Mouse (Mus musculus) heart, embryonic 11.5 days (tissue): Measurements from ENCODE around the gene Sox10. TPM values are rescaled to one million over a fixed set of nuclear protein-coding genes. Genes with fewer than 3 reads are reported as not detected.

ENCODE experiments used
- ATAC-seq: fragments of 200-750 bp; cut with Nextera tagmentation; replicated peaks from 2 replicates; pipeline ENCODE4 v1.8.0; 2017; ENCODE audit warnings: moderate library complexity; ENCODE audit not compliant: insufficient number of reproducible peaks, low FRiP score, low TSS enrichment
- H3K27ac ChIP-seq: fragments of 300-500 bp; sonication (generic); 2 replicates; pipeline ENCODE4 v1.5.1; 2014; ENCODE audit warnings: mild to moderate bottlenecking, low read depth, low read length
- H3K27me3 ChIP-seq: fragments of 300-500 bp; sonication (generic); 2 replicates; pipeline ENCODE4 v1.6.1; 2014; ENCODE audit warnings: mild to moderate bottlenecking, low read length, mixed read lengths; ENCODE audit not compliant: control insufficient read depth, insufficient read depth
- H3K36me3 ChIP-seq: fragments of 300-500 bp; sonication (generic); 2 replicates; pipeline ENCODE4 v1.6.1; 2014; ENCODE audit warnings: mild to moderate bottlenecking, low read length, moderate library complexity, mixed read lengths; ENCODE audit not compliant: control insufficient read depth, insufficient read depth
- H3K4me1 ChIP-seq: fragments of 300-500 bp; sonication (generic); 2 replicates; pipeline ENCODE4 v1.6.1; 2014; ENCODE audit warnings: low read length; ENCODE audit not compliant: control insufficient read depth, insufficient read depth
- H3K4me2 ChIP-seq: fragments of 300-500 bp; sonication (generic); 2 replicates; pipeline ENCODE4 v1.6.1; 2014; ENCODE audit warnings: mild to moderate bottlenecking, moderate library complexity
- H3K4me3 ChIP-seq: fragments of 300-500 bp; sonication (generic); 2 replicates; pipeline ENCODE4 v1.5.1; 2014; ENCODE audit warnings: low read depth, low read length
- H3K9ac ChIP-seq: fragments of 300-500 bp; sonication (generic); 2 replicates; pipeline ENCODE4 v1.6.1; 2014; ENCODE audit warnings: mild to moderate bottlenecking, low read depth, low read length, moderate library complexity
- H3K9me3 ChIP-seq: fragments of 300-500 bp; sonication (generic); replicated peaks from 2 replicates; pipeline ENCODE4 v1.6.1; 2016; ENCODE audit warnings: low read length; ENCODE audit not compliant: control insufficient read depth
- WGBS: fragments of 180-500 bp; shearing (Covaris S2); extraction: QIAGEN DNeasy Blood & Tissue Kit; methylation state at CpG from one replicate; pipeline ENCODE4 v1.1.7; 2014; ENCODE audit not compliant: insufficient replicate concordance; 5-methylcytosine and 5-hydroxymethylcytosine counted together
- polyA plus RNA-seq: library from polyadenylated mRNA; unstranded; fragments of >200 nt; fragmentation: Nextera tagmentation; extraction: Ambion mirVana; gene quantifications from 2 replicates; pipeline ENCODE4 v1.2.1, GENCODE M21; 2014

Gene Sox10
- polyA plus RNA-seq, 1 experiment from 2014 or later, result 1.1 TPM

DNA sequence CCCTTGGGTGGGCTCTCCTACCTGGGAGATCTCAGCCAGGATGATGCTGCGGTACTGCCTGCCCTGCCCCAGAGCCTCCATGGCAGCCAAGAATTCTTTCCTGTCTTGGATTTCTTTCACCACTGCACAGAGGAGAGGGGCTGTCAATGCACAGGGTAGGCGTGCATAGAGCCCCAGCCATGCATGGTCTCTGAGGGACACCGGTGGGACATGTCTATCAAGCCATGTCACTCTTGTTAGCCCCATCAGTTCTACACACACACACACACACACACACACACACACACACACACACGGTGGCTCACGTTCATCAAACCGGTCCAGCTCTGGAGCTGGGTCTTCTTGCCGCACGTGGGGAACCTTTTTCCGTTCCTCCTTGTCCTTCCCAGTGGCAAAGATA lies 29.7 kb downstream of the Sox10 start:
- Histone ChIP-seq H3K9me3 (no peaks in the 10 kb centered on the region), H3K4me1 (no peaks in the 10 kb centered on the region), H3K4me3 (no peak overlapping the region), H3K27ac (no peak overlapping the region), H3K4me2 (no peak overlapping the region), H3K36me3 (peaks cover 28% of the 10 kb centered on the region), H3K27me3 (no peaks in the 10 kb centered on the region), H3K9ac (no peak overlapping the region)
- ATAC-seq, result no peak
- 85% methylated on average over 9 of the region's 9 CpGs for WGBS

DNA sequence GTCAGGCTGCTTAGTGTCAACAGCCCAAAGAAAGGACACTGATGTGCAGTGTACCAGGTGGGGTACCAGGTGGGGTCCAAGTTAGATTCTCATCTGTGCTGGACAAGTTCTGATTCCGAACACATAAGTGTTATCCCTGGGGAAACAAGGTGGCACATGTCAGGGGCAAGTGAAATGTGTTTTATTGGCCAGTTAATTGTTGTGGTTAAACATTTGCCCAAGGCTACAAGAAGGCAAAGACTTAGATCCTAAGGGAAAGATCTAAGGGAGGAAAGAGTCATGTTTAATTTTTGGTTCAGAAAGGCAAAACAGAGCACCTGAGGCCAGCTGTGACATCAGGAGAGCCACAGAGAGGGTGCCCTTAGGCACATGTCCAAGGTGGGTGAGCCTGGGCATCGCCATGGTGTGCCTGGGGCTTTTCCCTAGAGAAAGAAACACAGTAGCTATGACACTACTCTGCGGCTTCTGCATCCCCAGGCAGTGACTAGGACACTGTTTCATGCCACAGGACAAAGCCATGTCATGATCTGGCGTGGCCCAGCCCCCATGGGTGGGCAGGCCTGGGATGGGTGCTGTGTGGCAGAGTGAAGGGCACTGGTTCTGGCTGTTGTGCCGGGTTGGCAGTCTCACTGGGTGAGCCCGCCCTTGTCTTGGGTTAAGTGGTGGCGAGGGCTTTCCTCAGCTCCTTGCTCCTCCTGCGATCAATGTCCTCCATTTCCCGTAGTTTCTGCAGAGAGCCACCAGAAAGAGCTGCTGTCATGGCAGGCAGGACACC lies 30.4 kb downstream of the Sox10 start:
- Histone ChIP-seq H3K4me1 (no peaks in the 10 kb centered on the region), H3K4me2 (no peak overlapping the region), H3K36me3 (peaks cover 34% of the 10 kb centered on the region), H3K4me3 (no peak overlapping the region), H3K9me3 (no peaks in the 10 kb centered on the region), H3K9ac (no peak overlapping the region), H3K27ac (no peak overlapping the region), H3K27me3 (no peaks in the 10 kb centered on the region)
- no peak for ATAC-seq
- 79% methylated on average over 9 of the region's 9 CpGs for WGBS

DNA sequence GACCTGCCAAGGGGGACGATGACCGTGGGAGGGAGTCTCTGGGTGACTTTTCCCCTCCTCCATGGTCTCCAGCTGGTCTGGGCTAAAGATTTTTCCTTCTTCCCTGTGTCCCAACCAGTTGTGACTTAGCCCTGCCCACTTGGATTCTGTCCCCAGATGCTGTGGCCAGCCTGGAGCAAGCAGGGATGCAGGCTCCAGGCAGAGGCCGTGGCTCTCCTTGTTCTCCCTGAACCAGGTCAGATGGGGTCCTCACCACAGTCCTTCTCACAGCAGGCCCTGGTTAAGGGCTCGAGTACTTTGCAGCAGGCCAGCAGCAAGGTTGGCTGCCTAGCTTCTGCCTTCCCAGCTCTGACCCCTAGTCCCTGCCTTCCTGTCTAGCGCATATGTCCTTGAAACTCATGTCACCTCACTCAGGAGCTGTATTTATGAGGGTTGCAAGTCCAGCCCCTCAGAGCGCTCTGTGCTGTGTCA lies 31.8 kb downstream of the Sox10 start:
- Histone ChIP-seq H3K27ac (no peak overlapping the region), H3K4me3 (no peak overlapping the region), H3K9me3 (no peaks in the 10 kb centered on the region), H3K27me3 (no peaks in the 10 kb centered on the region), H3K4me1 (no peaks in the 10 kb centered on the region), H3K9ac (no peak overlapping the region), H3K4me2 (no peak overlapping the region), H3K36me3 (peaks cover 41% of the 10 kb centered on the region)
- 77% methylated on average over 6 of the region's 6 CpGs for WGBS
- ATAC-seq, result no peak

DNA sequence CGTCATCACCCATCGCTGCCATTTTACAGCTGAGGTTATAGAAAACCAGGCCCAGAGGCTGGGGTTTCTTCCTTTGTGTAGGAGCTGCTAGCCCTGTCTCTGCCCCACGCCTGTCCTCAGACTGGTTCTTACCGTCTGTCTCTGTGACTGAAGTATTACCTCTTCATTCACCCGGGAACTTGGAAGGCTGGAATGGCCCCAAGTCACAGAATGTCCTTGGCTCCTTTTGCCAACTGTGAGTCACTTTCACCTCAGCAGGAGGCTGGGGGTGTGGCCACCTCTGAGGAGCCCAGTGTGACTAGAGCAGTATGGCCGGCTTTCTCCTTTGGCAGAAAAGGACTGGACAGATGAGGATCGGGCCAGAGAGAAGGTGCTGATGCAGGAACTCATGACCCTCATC lies 33.6 kb downstream of the Sox10 start:
- ATAC-seq, result no peak
- H3K4me1 ChIP-seq, result no peaks in the 10 kb centered on the region
- H3K27ac ChIP-seq, result no peak overlapping the region
- H3K27me3 ChIP-seq, result no peaks in the 10 kb centered on the region
- no peak overlapping the region for H3K4me2 ChIP-seq
- no peak overlapping the region for H3K4me3 ChIP-seq
- peaks cover 58% of the 10 kb centered on the region for H3K36me3 ChIP-seq
- no peak overlapping the region for H3K9ac ChIP-seq
- H3K9me3 ChIP-seq, result no peaks in the 10 kb centered on the region
- WGBS, result 60% methylated on average over 7 of the region's 7 CpGs

DNA sequence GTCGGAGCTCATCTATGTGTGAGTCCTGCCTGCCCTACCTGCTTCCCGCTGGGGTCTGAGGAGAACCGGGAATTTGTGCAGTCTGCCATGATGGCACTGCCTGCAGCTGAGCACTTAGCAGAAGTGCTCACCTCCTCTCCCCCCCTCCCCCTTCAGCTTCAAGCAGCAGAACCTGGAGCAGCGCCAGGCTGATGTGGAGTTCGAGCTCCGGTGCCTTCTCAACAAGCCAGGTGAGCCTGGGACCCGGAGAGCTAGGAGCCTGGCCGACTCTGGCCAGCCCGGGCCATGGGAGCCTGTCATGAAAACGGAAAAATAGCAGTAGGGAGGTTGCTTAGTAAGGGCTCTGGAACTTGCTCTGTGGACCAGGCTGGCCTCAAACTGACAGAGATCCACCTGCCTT lies 34.3 kb downstream of the Sox10 start:
- Histone ChIP-seq H3K9me3 (no peaks in the 10 kb centered on the region), H3K9ac (no peak overlapping the region), H3K36me3 (peaks cover 65% of the 10 kb centered on the region), H3K4me3 (no peak overlapping the region), H3K27ac (no peak overlapping the region), H3K4me1 (no peaks in the 10 kb centered on the region), H3K4me2 (no peak overlapping the region), H3K27me3 (no peaks in the 10 kb centered on the region)
- 81% methylated on average over 10 of the region's 10 CpGs for WGBS
- ATAC-seq, result no peak

DNA sequence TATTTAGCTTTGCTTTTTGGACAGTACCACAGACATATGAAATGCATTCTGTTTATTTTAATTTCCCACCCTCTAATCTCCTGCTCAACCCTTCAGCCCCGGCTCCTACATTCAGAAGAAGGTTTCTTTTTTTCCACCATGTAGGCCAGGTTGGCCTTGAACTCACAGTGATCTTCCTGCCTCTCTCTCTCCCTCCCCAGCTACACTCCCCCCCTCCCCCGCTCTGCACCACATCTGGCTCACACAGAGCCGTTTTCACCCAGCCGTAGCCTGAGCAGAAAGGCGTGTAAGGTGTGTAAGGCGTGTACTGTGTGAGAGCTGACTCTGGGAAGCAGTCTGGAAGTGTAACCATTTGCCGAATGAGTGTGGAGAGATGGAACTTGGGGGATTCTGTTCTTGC lies 35.7 kb downstream of the Sox10 start:
- peaks cover 79% of the 10 kb centered on the region for H3K36me3 ChIP-seq
- no peak overlapping the region for H3K27ac ChIP-seq
- no peak overlapping the region for H3K9ac ChIP-seq
- no peaks in the 10 kb centered on the region for H3K27me3 ChIP-seq
- no peak overlapping the region for H3K4me2 ChIP-seq
- no peaks in the 10 kb centered on the region; the same call in none of the 2 replicates for H3K4me1 ChIP-seq
- no peak for ATAC-seq
- H3K4me3 ChIP-seq, result no peak overlapping the region
- no peaks in the 10 kb centered on the region for H3K9me3 ChIP-seq
- WGBS, result 83% methylated on average over 7 of the region's 7 CpGs

DNA sequence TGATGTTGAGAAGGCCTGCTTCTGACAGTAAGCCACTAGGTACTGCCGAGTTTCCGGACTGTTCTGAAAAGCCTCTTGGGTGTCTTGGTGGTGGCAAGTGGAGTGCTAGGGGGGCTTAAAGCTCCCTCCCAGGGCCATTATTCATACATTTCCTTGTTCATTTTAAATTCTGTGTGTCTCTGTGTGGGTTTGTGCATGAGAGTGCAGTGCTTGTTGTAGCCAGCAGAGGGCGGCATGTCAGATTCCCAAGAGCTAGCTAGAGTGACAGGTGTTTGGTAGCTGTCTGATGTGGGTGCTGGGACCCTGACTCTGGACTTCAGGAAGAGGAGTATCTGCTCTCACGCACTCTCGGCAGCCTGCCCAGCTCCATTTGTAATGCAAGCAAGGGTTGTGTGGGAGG lies 36.8 kb downstream of the Sox10 start:
- Histone ChIP-seq H3K36me3 (peaks cover 83% of the 10 kb centered on the region), H3K27ac (no peak overlapping the region), H3K27me3 (no peaks in the 10 kb centered on the region), H3K4me1 (peaks cover 8% of the 10 kb centered on the region), H3K4me3 (no peak overlapping the region), H3K9ac (no peak overlapping the region), H3K4me2 (no peak overlapping the region), H3K9me3 (no peaks in the 10 kb centered on the region)
- no peak for ATAC-seq
- WGBS, result 93% methylated on average over 5 of the region's 5 CpGs

DNA sequence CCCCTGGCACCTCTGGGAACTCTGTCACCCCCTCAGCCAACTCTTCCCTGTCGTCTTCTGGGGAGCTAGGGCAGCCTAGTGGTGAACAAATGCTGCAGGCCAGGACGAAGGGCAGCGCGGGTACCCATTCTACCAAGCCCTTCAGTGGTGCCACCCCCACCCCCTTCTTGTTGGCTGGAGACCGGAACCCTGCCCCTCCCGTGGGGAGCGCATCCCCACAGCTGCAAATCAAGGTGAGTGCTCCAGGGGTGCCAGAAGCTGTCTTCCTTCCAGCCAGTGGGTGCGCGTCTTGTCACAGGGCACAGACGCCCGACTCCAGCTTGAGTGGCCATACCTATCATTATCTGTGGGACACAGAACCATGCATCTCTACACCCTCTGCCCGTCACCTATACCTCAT lies 37.9 kb downstream of the Sox10 start:
- H3K9me3 ChIP-seq, result no peaks in the 10 kb centered on the region
- no peak overlapping the region for H3K4me2 ChIP-seq
- H3K36me3 ChIP-seq, result peaks cover 81% of the 10 kb centered on the region
- no peaks in the 10 kb centered on the region for H3K27me3 ChIP-seq
- no peak overlapping the region for H3K27ac ChIP-seq
- H3K4me1 ChIP-seq, result peaks cover 8% of the 10 kb centered on the region
- ATAC-seq, result no peak
- no peak overlapping the region for H3K4me3 ChIP-seq
- no peak overlapping the region for H3K9ac ChIP-seq
- 91% methylated on average over 12 of the region's 12 CpGs for WGBS
